8 mouse cellular contexts compared by ENCODE assay signal in genomic region chr11:31713641-31714121, GRCm38 (mm10). TPM values are rescaled to one million over a fixed set of nuclear protein-coding genes. Genes with fewer than 3 reads are reported as not detected.
DNase-seq lines count a peak whose midpoint lies in the region; ATAC-seq and TF ChIP-seq lines count a peak whose summit lies in the region.

No protein-coding gene starts in this region.

- H3K4me3 ChIP-seq in bone marrow macrophage, adult 2 months (ENCODE audit: insufficient read depth, low read length), result no peak overlapping the region
- H3K4me3 ChIP-seq in embryonic facial prominence, embryonic 14.5 days (ENCODE audit: low read depth, low read length), result no peak overlapping the region
- no peak overlapping the region for H3K4me3 ChIP-seq in heart, adult 2 months
- H3K4me3 ChIP-seq in kidney, adult 2 months (ENCODE audit: insufficient read depth, low read depth, low read length), result no peak overlapping the region
- H3K4me3 ChIP-seq in midbrain, postnatal 0 days (ENCODE audit: low read depth, low read length), result no peak overlapping the region

- ATAC-seq in embryonic facial prominence, embryonic 14.5 days (ENCODE audit: low read depth), result peak; percentile 80
- ATAC-seq in midbrain, postnatal 0 days (ENCODE audit: low FRiP score), result peak; percentile 90

- TF ChIP-seq EP300 in heart, adult 2 months (IDR thresholded peaks at IDR 0.05; ENCODE audit: insufficient read depth, low read depth, low read length), result peak; percentile 79

- peak; percentile 79 for DNase-seq in embryonic facial prominence, embryonic 14.5 days (ENCODE audit: low spot score)
- peak; percentile 74 to 84 for DNase-seq in heart, adult 2 months
- DNase-seq in kidney, adult 2 months, result peak; percentile 89
- DNase-seq in left cerebral cortex, postnatal 25 days (ENCODE audit: low spot score in 2 of 2), result peak; percentile 64 to 83
- DNase-seq in midbrain, postnatal 0 days (ENCODE audit: low spot score), result peak; percentile 95
- DNase-seq in testis, postnatal 14 days (ENCODE audit: low spot score), result peak; percentile 16
- no peak for DNase-seq in natural killer cell, adult 2 months (ENCODE audit: low spot score in 2 of 2)

- H3K9ac ChIP-seq in embryonic facial prominence, embryonic 14.5 days (ENCODE audit: low read depth, low read length), result no peak overlapping the region
- peak overlapping the region; percentile 37 for H3K9ac ChIP-seq in heart, adult 2 months (ENCODE audit: low read depth, low read length)
- no peak overlapping the region for H3K9ac ChIP-seq in midbrain, postnatal 0 days (replicated peaks; ENCODE audit: low read length, poor library complexity, severe bottlenecking)

- peaks cover 35% of the 10 kb centered on the region for H3K4me1 ChIP-seq in bone marrow macrophage, adult 2 months (ENCODE audit: control insufficient read depth, insufficient read depth, low read length)
- peaks cover 12% of the 10 kb centered on the region for H3K4me1 ChIP-seq in embryonic facial prominence, embryonic 14.5 days (ENCODE audit: control insufficient read depth, insufficient read depth, low read length)
- peaks cover 22% of the 10 kb centered on the region for H3K4me1 ChIP-seq in heart, adult 2 months (ENCODE audit: control insufficient read depth, insufficient read depth, low read length)
- H3K4me1 ChIP-seq in kidney, adult 2 months (ENCODE audit: control insufficient read depth, insufficient read depth, low read length), result peaks cover 24% of the 10 kb centered on the region
- H3K4me1 ChIP-seq in midbrain, postnatal 0 days (ENCODE audit: insufficient read depth, low read length), result no peaks in the 10 kb centered on the region; the same call in none of the 2 replicates

- no peak for TF ChIP-seq POLR2A in bone marrow macrophage, adult 2 months (IDR thresholded peaks at IDR 0.05; ENCODE audit: borderline replicate concordance, low read depth, low read length)
- TF ChIP-seq POLR2A in heart, adult 2 months (IDR thresholded peaks at IDR 0.05; ENCODE audit: insufficient read depth, low read depth, low read length), result 0 out of 2 replicates have a peak, but pooled peaks have one; percentile 35
- no peak for TF ChIP-seq POLR2A in kidney, adult 2 months (IDR thresholded peaks at IDR 0.05; ENCODE audit: low read depth, low read length)

- H3K79me2 ChIP-seq in heart, adult 2 months (replicated peaks; ENCODE audit: control insufficient read depth, insufficient read depth, low read length), result no peaks in the 10 kb centered on the region

- H3K27ac ChIP-seq in bone marrow macrophage, adult 2 months (ENCODE audit: insufficient read depth, low read depth, low read length), result peak overlapping the region; percentile 87
- H3K27ac ChIP-seq in embryonic facial prominence, embryonic 14.5 days (replicated peaks; ENCODE audit: low read depth, low read length), result peak overlapping the region; percentile 30
- H3K27ac ChIP-seq in heart, adult 2 months, result peak overlapping the region; percentile 72
- H3K27ac ChIP-seq in kidney, adult 2 months (ENCODE audit: insufficient read depth, low read depth, low read length), result peak overlapping the region; percentile 0; the same call in 1 of the 2 replicates
- peak overlapping the region; percentile 49 for H3K27ac ChIP-seq in midbrain, postnatal 0 days (ENCODE audit: low read depth, low read length)

- 0 out of 2 replicates have a peak, but pooled peaks have one; percentile 3 for TF ChIP-seq CTCF in bone marrow macrophage, adult 2 months (IDR thresholded peaks at IDR 0.05; ENCODE audit: low read depth, low read length)
- peak; percentile 57 for TF ChIP-seq CTCF in heart, adult 2 months (IDR thresholded peaks at IDR 0.05)
- TF ChIP-seq CTCF in kidney, adult 2 months (conservative IDR thresholded peaks at IDR 0.05; ENCODE audit: insufficient read depth, insufficient read length, low read depth, low read length), result peak; percentile 80
- peak; percentile 58 for TF ChIP-seq CTCF in midbrain, postnatal 0 days (IDR thresholded peaks at IDR 0.05)

- 60% methylated on average over 6 of the region's 6 CpGs for WGBS in embryonic facial prominence, embryonic 14.5 days
- WGBS in heart, adult 2 months, result 8% methylated on average over 6 of the region's 6 CpGs
- WGBS in kidney, adult 2 months, result 11% methylated on average over 6 of the region's 6 CpGs
- 60% methylated on average over 6 of the region's 6 CpGs for WGBS in midbrain, postnatal 0 days

- no peaks in the 10 kb centered on the region for H3K36me3 ChIP-seq in embryonic facial prominence, embryonic 14.5 days (ENCODE audit: control insufficient read depth, insufficient read depth, low read length)
- no peaks in the 10 kb centered on the region; the same call in 1 of the 2 replicates for H3K36me3 ChIP-seq in heart, adult 2 months (ENCODE audit: control insufficient read depth, insufficient read depth, low read length)
- H3K36me3 ChIP-seq in kidney, adult 2 months (ENCODE audit: control insufficient read depth, insufficient read depth, low read length), result no peaks in the 10 kb centered on the region
- no peaks in the 10 kb centered on the region for H3K36me3 ChIP-seq in midbrain, postnatal 0 days (ENCODE audit: insufficient read depth, low read length)

- H3K27me3 ChIP-seq in embryonic facial prominence, embryonic 14.5 days (replicated peaks; ENCODE audit: control insufficient read depth, insufficient read depth, low read length), result no peaks in the 10 kb centered on the region
- no peaks in the 10 kb centered on the region for H3K27me3 ChIP-seq in heart, adult 2 months (ENCODE audit: control insufficient read depth, insufficient read depth, low read length)
- H3K27me3 ChIP-seq in kidney, adult 2 months (replicated peaks; ENCODE audit: control insufficient read depth, insufficient read depth, low read length), result no peaks in the 10 kb centered on the region
- H3K27me3 ChIP-seq in midbrain, postnatal 0 days (ENCODE audit: insufficient read depth, low read length), result no peaks in the 10 kb centered on the region

- H3K9me3 ChIP-seq in embryonic facial prominence, embryonic 14.5 days (ENCODE audit: control insufficient read depth, low read length), result no peaks in the 10 kb centered on the region
- no peaks in the 10 kb centered on the region for H3K9me3 ChIP-seq in midbrain, postnatal 0 days (ENCODE audit: low read length)

- intact Hi-C loops in heart, adult 2 months (cut with DNase I), result loop anchor here (2.0 to 5.0 kb wide), 2 partner anchors 36 to 125 kb away; no protein-coding TSS in a partner anchor
- intact Hi-C loops in left cerebral cortex, postnatal 25 days (cut with DNase I), result loop anchor here (1.0 to 2.0 kb wide), 2 partner anchors 33 to 57 kb away; no protein-coding TSS in a partner anchor

- no peak overlapping the region for H3K4me2 ChIP-seq in embryonic facial prominence, embryonic 14.5 days (ENCODE audit: low read depth, low read length)
- H3K4me2 ChIP-seq in midbrain, postnatal 0 days (ENCODE audit: low read depth, low read length, poor library complexity, severe bottlenecking), result no peak overlapping the region

RNA-seq across cellular contexts. Expression of gene Bod1, which starts 42.0 kb away (rescaled TPM):
- 11.0 and 12.6 TPM in 2 replicates for polyA plus RNA-seq in bone marrow macrophage, adult 2 months (2012; ENCODE audit: insufficient read depth, insufficient read length, missing spikeins)
- 102 and 108 TPM in 2 replicates for polyA plus RNA-seq in embryonic facial prominence, embryonic 14.5 days (2014; fragmentation: Nextera tagmentation; extraction: Ambion mirVana)
- 100 to 1,000 TPM; 125 to 140 TPM for total RNA-seq in heart, adult 2 months (2021)
- 105 and 181 TPM in 2 replicates for polyA plus RNA-seq in heart, adult 2 months (2012; rRNA removed)
- 131 and 137 TPM in 2 replicates for polyA plus RNA-seq in kidney, adult 2 months (2012; rRNA removed)
- 10 to 100 TPM; 94.2 to 95.8 TPM for total RNA-seq in left cerebral cortex, postnatal 25 days (2021)
- 91.6 and 129 TPM in 2 replicates for total RNA-seq in midbrain, postnatal 0 days (2014; rRNA removed)
- polyA plus RNA-seq in midbrain, postnatal 0 days (2015; fragmentation: Nextera tagmentation; extraction: Ambion mirVana), result 126 and 134 TPM in 2 replicates

Comparison
In these comparisons a context has a peak if more than half of its experiments do, and no peak if none do; other contexts are left out.
1. H3K27ac ChIP-seq: peak in every context shown above with its lines; median percentile 87 in bone marrow macrophage, adult 2 months; 72 in heart, adult 2 months; 49 in midbrain, postnatal 0 days; 30 in embryonic facial prominence, embryonic 14.5 days; 0 in kidney, adult 2 months.
2. CTCF ChIP-seq: peak in every context shown above with its lines; median percentile 80 in kidney, adult 2 months; 58 in midbrain, postnatal 0 days; 57 in heart, adult 2 months; 3 in bone marrow macrophage, adult 2 months.
3. DNase-seq: peak in embryonic facial prominence, embryonic 14.5 days (single experiment), heart, adult 2 months (2 of 2), kidney, adult 2 months (single experiment), left cerebral cortex, postnatal 25 days (2 of 2), midbrain, postnatal 0 days (single experiment) and testis, postnatal 14 days (single experiment); none in natural killer cell, adult 2 months (0 of 2).